Mouse (Mus musculus) hindbrain, embryonic 15.5 days (tissue): ENCODE data around the gene Olfr875. TPM values are rescaled to one million over a fixed set of nuclear protein-coding genes. Genes with fewer than 3 reads are reported as not detected.

Experiments used
- ATAC-seq: fragments of 200-750 bp; cut with Nextera tagmentation; 2 replicates; pipeline ENCODE4 v1.8.0; 2017; ENCODE audit warnings: low read depth, moderate number of reproducible peaks, moderate TSS enrichment; ENCODE audit not compliant: low FRiP score
- H3K27ac ChIP-seq: fragments of 300-500 bp; sonication (generic); replicated peaks from 2 replicates; pipeline ENCODE4 v1.5.1; 2015; ENCODE audit warnings: mild to moderate bottlenecking, inconsistent platforms
- H3K27me3 ChIP-seq: fragments of 300-500 bp; sonication (generic); 2 replicates; pipeline ENCODE4 v1.6.1; 2015; ENCODE audit warnings: control low read depth, inconsistent platforms
- H3K36me3 ChIP-seq: fragments of 300-500 bp; sonication (generic); 2 replicates; pipeline ENCODE4 v1.6.1; 2015; ENCODE audit warnings: control low read depth, inconsistent platforms
- H3K4me1 ChIP-seq: fragments of 300-500 bp; sonication (generic); replicated peaks from 2 replicates; pipeline ENCODE4 v1.6.1; 2015; ENCODE audit warnings: control low read depth, inconsistent platforms
- H3K4me2 ChIP-seq: fragments of 300-500 bp; sonication (generic); 2 replicates; pipeline ENCODE4 v1.6.1; 2015; ENCODE audit warnings: moderate library complexity, mild to moderate bottlenecking, inconsistent platforms
- H3K4me3 ChIP-seq: fragments of 300-500 bp; sonication (generic); 2 replicates; pipeline ENCODE4 v1.5.1; 2015; ENCODE audit warnings: mild to moderate bottlenecking, inconsistent platforms
- H3K9ac ChIP-seq: fragments of 300-500 bp; sonication (generic); 2 replicates; pipeline ENCODE4 v1.6.1; 2015; ENCODE audit warnings: inconsistent platforms
- H3K9me3 ChIP-seq: fragments of 300-500 bp; sonication (generic); 2 replicates; pipeline ENCODE4 v1.6.1; 2016; ENCODE audit warnings: control low read depth, inconsistent platforms
- WGBS: fragments of 180-500 bp; shearing (Covaris S2); methylation state at CpG from one replicate; pipeline ENCODE4 v1.1.7; 2015; 5-methylcytosine and 5-hydroxymethylcytosine counted together
- polyA plus RNA-seq: library from polyadenylated mRNA; unstranded; fragments of >200 nt; fragmentation: Nextera tagmentation; extraction: Ambion mirVana; gene quantifications from 2 replicates; pipeline ENCODE4 v1.2.1, GENCODE M21; 2015

Gene Olfr875
- polyA plus RNA-seq, 1 experiment from 2014 or later = not detected

DNA sequence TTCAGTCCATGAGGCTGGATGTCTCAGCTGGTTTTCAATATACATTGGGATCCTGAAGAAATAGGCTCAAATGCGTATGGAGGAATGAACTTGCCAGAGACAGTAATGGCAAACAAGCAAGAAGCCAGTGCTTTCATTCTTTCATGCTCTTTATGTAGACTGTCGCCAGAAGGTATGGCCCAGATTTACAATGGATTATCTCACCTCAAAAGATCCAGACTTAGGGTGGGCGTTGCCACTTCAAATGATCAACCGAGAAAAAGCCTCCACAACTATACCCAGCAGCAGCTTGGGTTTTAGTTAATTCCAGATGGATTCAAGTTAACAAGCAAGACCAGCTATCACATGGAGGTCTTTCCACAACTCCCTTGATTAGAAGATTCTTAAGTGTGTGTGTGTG lies 30.4 kb downstream of the Olfr875 start:
- Histone ChIP-seq H3K27me3 (no peaks in the 10 kb centered on the region), H3K4me1 (no peaks in the 10 kb centered on the region), H3K36me3 (no peaks in the 10 kb centered on the region), H3K27ac (no peak overlapping the region), H3K9ac (no peak overlapping the region), H3K4me2 (no peak overlapping the region), H3K9me3 (no peaks in the 10 kb centered on the region), H3K4me3 (no peak overlapping the region)
- no peak for ATAC-seq
- 83% methylated on average over 4 of the region's 4 CpGs for WGBS

GRCm38 (mm10) chr9:37802731-37803130 lies 31.1 kb downstream of the Olfr875 start, which contains the start of gene Olfr876:
TSS of gene Olfr876 (plus strand) at chr9:37803031.
- Histone ChIP-seq H3K4me2 (no peak within 1 kb of the TSS), H3K9me3 (no peaks in the 10 kb centered on the region), H3K9ac (no peak within 1 kb of the TSS), H3K4me1 (no peaks in the 10 kb centered on the region), H3K27ac (no peak within 1 kb of the TSS), H3K4me3 (no peak within 1 kb of the TSS), H3K36me3 (no peaks in the 10 kb centered on the region), H3K27me3 (no peaks in the 10 kb centered on the region)
- no peak for ATAC-seq

DNA sequence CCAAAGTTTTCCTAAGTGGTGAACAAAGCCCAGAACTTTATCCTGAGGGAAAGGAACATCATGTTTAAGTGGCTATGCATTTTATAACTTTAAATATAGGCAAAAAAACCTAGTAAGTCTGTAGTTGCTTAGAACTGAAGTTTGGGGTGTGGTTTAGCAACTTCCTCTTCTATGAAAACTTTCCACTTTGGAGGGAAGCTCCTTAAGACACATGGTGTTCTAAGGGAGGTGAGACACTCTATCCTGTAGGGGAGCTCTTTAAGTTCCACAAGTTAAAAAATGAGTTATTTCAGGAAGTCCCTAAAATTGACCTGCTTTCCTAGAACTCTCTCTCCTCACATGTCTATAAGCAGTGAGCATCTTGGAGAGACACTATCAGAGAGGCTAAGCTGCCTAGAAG lies 35.6 kb downstream of the Olfr875 start:
- Histone ChIP-seq H3K27ac (no peak overlapping the region), H3K9me3 (no peaks in the 10 kb centered on the region), H3K4me1 (no peaks in the 10 kb centered on the region), H3K9ac (no peak overlapping the region), H3K4me3 (no peak overlapping the region), H3K36me3 (no peaks in the 10 kb centered on the region), H3K27me3 (no peaks in the 10 kb centered on the region), H3K4me2 (no peak overlapping the region)
- ATAC-seq = no peak

DNA sequence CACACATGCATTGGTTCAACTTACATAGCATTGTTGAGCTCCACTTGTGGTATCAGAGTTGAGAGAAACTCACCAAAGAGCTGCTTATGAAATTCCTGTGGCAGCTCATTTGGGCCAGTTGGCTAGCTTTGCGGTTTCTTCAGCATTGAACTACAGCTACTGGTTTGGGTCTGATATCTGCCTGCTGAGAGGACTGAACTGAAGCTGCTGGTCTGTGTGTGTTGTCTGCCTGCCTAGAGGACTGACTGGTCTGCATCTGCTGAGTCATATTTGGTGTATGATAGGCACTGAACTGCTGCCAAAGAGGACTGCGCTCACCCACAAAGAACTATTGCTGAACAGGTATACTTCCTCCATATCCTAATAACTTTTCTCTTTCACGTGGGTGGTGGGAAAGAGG lies 36.8 kb downstream of the Olfr875 start:
- Histone ChIP-seq H3K27ac (no peak overlapping the region), H3K4me1 (no peaks in the 10 kb centered on the region), H3K4me3 (no peak overlapping the region), H3K4me2 (no peak overlapping the region), H3K9ac (no peak overlapping the region), H3K36me3 (no peaks in the 10 kb centered on the region), H3K9me3 (no peaks in the 10 kb centered on the region), H3K27me3 (no peaks in the 10 kb centered on the region)
- WGBS = 92% methylated on average over 3 of the region's 3 CpGs
- no peak for ATAC-seq

- H3K4me1 ChIP-seq = no peaks in the 10 kb centered on the region
- H3K27me3 ChIP-seq = no peaks in the 10 kb centered on the region
- H3K4me2 ChIP-seq = no peak overlapping the region
- no peak overlapping the region for H3K9ac ChIP-seq
- ATAC-seq = no peak
- 68% methylated on average over 2 of the region's 2 CpGs for WGBS
- H3K36me3 ChIP-seq = no peaks in the 10 kb centered on the region
- no peaks in the 10 kb centered on the region for H3K9me3 ChIP-seq
- H3K27ac ChIP-seq = no peak overlapping the region
- no peak overlapping the region for H3K4me3 ChIP-seq
These were observed 37.3 kb downstream of the Olfr875 start for GRCm38 (mm10) chr9:37808976-37809375.

- 46% methylated on average over 3 of the region's 3 CpGs for WGBS
- Histone ChIP-seq H3K4me3 (no peak overlapping the region), H3K36me3 (no peaks in the 10 kb centered on the region), H3K9me3 (no peaks in the 10 kb centered on the region), H3K27me3 (no peaks in the 10 kb centered on the region), H3K4me1 (no peaks in the 10 kb centered on the region), H3K4me2 (no peak overlapping the region), H3K9ac (no peak overlapping the region), H3K27ac (no peak overlapping the region)
- peak; percentile 68; the same call in 1 of the 2 replicates for ATAC-seq
These were observed 43.0 kb downstream of the Olfr875 start for GRCm38 (mm10) chr9:37814696-37815095.

Other genes starting within 250 kb of the Olfr875 start
- 45.4 and 45.5 TPM in 2 replicates for gene Esam, start 243.8 kb upstream of the Olfr875 start, polyA plus RNA-seq
- gene Vsig2, start 232.6 kb upstream of the Olfr875 start, polyA plus RNA-seq = 0.89 and 1.4 TPM in 2 replicates
- 4.1 and 5.0 TPM in 2 replicates for gene Nrgn, start 219.0 kb upstream of the Olfr875 start, polyA plus RNA-seq
- 11.6 and 13.3 TPM in 2 replicates for gene Siae, start 216.2 kb upstream of the Olfr875 start, polyA plus RNA-seq
- 10.5 and 11.2 TPM in 2 replicates for gene Spa17, start 158.1 kb upstream of the Olfr875 start, polyA plus RNA-seq
- gene Tbrg1, start 114.5 kb upstream of the Olfr875 start, polyA plus RNA-seq = 86.4 and 88.3 TPM in 2 replicates
- gene Panx3, start 102.6 kb upstream of the Olfr875 start, polyA plus RNA-seq = not detected in 2 replicates
- not detected in 2 replicates for gene Olfr160, start 55.6 kb upstream of the Olfr875 start, polyA plus RNA-seq
- not detected in 2 replicates for gene Olfr874, start 26.8 kb upstream of the Olfr875 start, polyA plus RNA-seq
- not detected in 2 replicates for gene Olfr876, start 31.2 kb downstream of the Olfr875 start, polyA plus RNA-seq
- not detected in 2 replicates for gene Olfr877, start 82.4 kb downstream of the Olfr875 start, polyA plus RNA-seq
- not detected in 2 replicates for gene Olfr145, start 124.9 kb downstream of the Olfr875 start, polyA plus RNA-seq
- not detected in 2 replicates for gene Olfr878, start 146.0 kb downstream of the Olfr875 start, polyA plus RNA-seq
- gene Olfr881, start 220.0 kb downstream of the Olfr875 start, polyA plus RNA-seq = not detected in 2 replicates